Mouse (Mus musculus): ENCODE measurements around the gene Abcg8. TPM values are rescaled to one million over a fixed set of nuclear protein-coding genes. Genes with fewer than 3 reads are reported as not detected.

Abcg8 gene
- total RNA-seq, 2 experiments from 2014 or later: not detected

- intact Hi-C loops (cut with DNase I): no loop called here
Observed at GRCm38 (mm10) chr17:84748152-84748682, 72.1 kb downstream of the Abcg8 start.

GRCm38 (mm10) chr17:84749297-84749696 is 73.2 kb downstream of the Abcg8 start:
- intact Hi-C loops (cut with DNase I): no loop called here
- DNase-seq (ENCODE audit: low spot score): no peak

More at GRCm38 (mm10) chr17:84748152-84748682, 72.1 kb downstream of the Abcg8 start:
- DNase-seq (ENCODE audit: low spot score): no peak

Other genes starting within 250 kb of the Abcg8 start
- gene Thada, start 210.1 kb upstream of the Abcg8 start, total RNA-seq (2021): 1 to 10 TPM; 7.9 to 8.1 TPM
- 1 to 10 TPM; 2.1 TPM for gene Plekhh2, start 164.4 kb upstream of the Abcg8 start, total RNA-seq (2021)
- gene Dync2li1, start 49.8 kb upstream of the Abcg8 start, total RNA-seq (2021): 1 to 10 TPM; 2.8 to 3.0 TPM
- gene Abcg5, start 6.7 kb downstream of the Abcg8 start, total RNA-seq (2021): not detected
- gene Lrpprc, start 114.5 kb downstream of the Abcg8 start, total RNA-seq (2021): 100 to 1,000 TPM; 144 to 145 TPM